Mouse (Mus musculus) spleen, adult 2 months (tissue): ENCODE measurements around the gene Lix1l.

Source experiments
- CTCF ChIP-seq: fragments of 200-500 bp; IDR thresholded peaks from 2 replicates; pipeline ENCODE4 v1.5.1; 2011; ENCODE audit warnings: mild to moderate bottlenecking, inconsistent platforms; ENCODE audit not compliant: insufficient read depth, insufficient read length, insufficient replicate concordance; ENCODE audit errors: extremely low read depth
- POLR2A ChIP-seq: fragments of 200-500 bp; IDR thresholded peaks from 2 replicates; pipeline ENCODE4 v1.6.1; 2011; ENCODE audit warnings: low read depth, low read length, inconsistent platforms

- no peak for TF ChIP-seq POLR2A
- no peak for TF ChIP-seq CTCF
Measured at GRCm38 (mm10) chr3:96673514-96673913, 72.6 kb downstream of the Lix1l start.
